Comparison of ENCODE assay signal across 17 mouse cellular contexts in the genomic region with DNA sequence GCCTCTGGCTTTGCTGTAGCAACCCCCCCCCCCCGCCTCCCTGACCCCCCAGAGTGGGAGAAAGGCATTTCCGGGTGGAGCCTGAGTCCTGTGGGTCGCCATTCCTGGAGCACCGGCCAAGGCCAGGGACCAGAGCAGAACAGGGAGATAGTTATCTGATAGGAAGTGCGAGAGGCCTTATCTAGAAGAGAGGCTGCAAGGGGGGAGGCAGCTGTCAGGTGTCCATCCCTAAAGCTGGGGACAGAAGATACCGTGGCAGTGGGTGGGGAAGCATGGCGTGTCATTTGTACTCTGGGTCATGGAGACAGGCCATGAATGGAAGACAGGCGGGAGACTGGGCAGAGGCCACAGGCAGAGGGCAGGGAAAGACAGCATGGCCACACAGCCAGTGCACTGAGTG. TPM values are rescaled to one million over a fixed set of nuclear protein-coding genes. Genes with fewer than 3 reads are reported as not detected.
DNase-seq lines count a peak whose midpoint lies in the region; ATAC-seq lines count a peak whose summit lies in the region.
"Had no signal": no experiment of that assay in that cellular context is flagged by ENCODE, and none has a peak within 500 bp of the region (broad histone marks: within the 10 kb centered on the region; RNA-seq: fewer than 3 reads in every experiment).

No protein-coding gene starts in this region.

- H3K27ac ChIP-seq in kidney, embryonic 16.5 days (ENCODE audit: low read length), result no peak overlapping the region
- H3K27ac ChIP-seq in embryonic facial prominence, embryonic 10.5 days (replicated peaks), result peak overlapping the region; percentile 40; the same call in 1 of the 2 replicates
- H3K27ac ChIP-seq: limb, embryonic 13.5 days had no signal

- 33% methylated on average over 8 of the region's 8 CpGs for WGBS in kidney, embryonic 16.5 days
- 38% methylated on average over 8 of the region's 8 CpGs for WGBS in embryonic facial prominence, embryonic 10.5 days

- no peak overlapping the region for H3K4me3 ChIP-seq in kidney, embryonic 16.5 days (ENCODE audit: low read length)
- H3K4me3 ChIP-seq in embryonic facial prominence, embryonic 10.5 days, result no peak overlapping the region
- H3K4me3 ChIP-seq: limb, embryonic 13.5 days; myocyte had no signal

- ATAC-seq in kidney, embryonic 16.5 days (ENCODE audit: low FRiP score, low TSS enrichment), result no peak
- ATAC-seq: forebrain, embryonic 16.5 days; inflammation-experienced regulatory T-cells, adult 6 months had no signal

- no peak overlapping the region for H3K9ac ChIP-seq in kidney, embryonic 16.5 days (replicated peaks; ENCODE audit: low read length)
- H3K9ac ChIP-seq: limb, embryonic 13.5 days; lung, embryonic 14.5 days had no signal

- 0 out of 2 replicates have a peak, but pooled peaks cover 11% of the 10 kb centered on the region for H3K4me1 ChIP-seq in kidney, embryonic 16.5 days (ENCODE audit: insufficient read depth, low read length)
- peaks cover 37% of the 10 kb centered on the region for H3K4me1 ChIP-seq in embryonic facial prominence, embryonic 10.5 days
- H3K4me1 ChIP-seq: limb, embryonic 13.5 days had no signal

- no peak overlapping the region for H3K4me2 ChIP-seq in kidney, embryonic 16.5 days (replicated peaks; ENCODE audit: low read depth, low read length)
- H3K4me2 ChIP-seq: limb, embryonic 13.5 days; lung, embryonic 14.5 days; midbrain, embryonic 11.5 days had no signal

- peak; percentile 31 to 43 for DNase-seq in adrenal gland, postnatal 36 days
- DNase-seq in adrenal gland, adult 18-20 months (ENCODE audit: low spot score in 2 of 2), result no peak
- peak; percentile 76 for DNase-seq in kidney, adult 11 months
- DNase-seq in embryonic facial prominence, embryonic 10.5 days (ENCODE audit: low spot score), result no peak
- peak; percentile 61 for DNase-seq in lung, postnatal 10 days
- DNase-seq in B cell, adult 2 months, result no peak
- no peak for DNase-seq in right cerebral cortex, postnatal 14 days
- DNase-seq: cerebellum, adult 8-10 months; gastrocnemius, postnatal 36 days; lung, embryonic 14.5 days had no signal

- H3K36me3 ChIP-seq in kidney, embryonic 16.5 days (ENCODE audit: insufficient read depth, low read length), result no peaks in the 10 kb centered on the region
- no peaks in the 10 kb centered on the region; the same call in 1 of the 2 replicates for H3K36me3 ChIP-seq in embryonic facial prominence, embryonic 10.5 days (replicated peaks)
- H3K36me3 ChIP-seq: G1E; limb, embryonic 13.5 days had no signal

- H3K27me3 ChIP-seq in kidney, embryonic 16.5 days (ENCODE audit: insufficient read depth, low read length), result no peaks in the 10 kb centered on the region
- H3K27me3 ChIP-seq in embryonic facial prominence, embryonic 10.5 days (replicated peaks; ENCODE audit: low read depth, poor library complexity, severe bottlenecking), result peaks cover 23% of the 10 kb centered on the region
- H3K27me3 ChIP-seq: limb, embryonic 13.5 days had no signal

- H3K9me3 ChIP-seq in kidney, embryonic 16.5 days (ENCODE audit: low read length), result no peaks in the 10 kb centered on the region
- no peaks in the 10 kb centered on the region for H3K9me3 ChIP-seq in embryonic facial prominence, embryonic 10.5 days
- H3K9me3 ChIP-seq: G1E; limb, embryonic 13.5 days had no signal

RNA-seq across cellular contexts. Expression of a gene that starts 14.1 kb away (rescaled TPM):
- 10 to 100 TPM; 31.7 to 39.4 TPM for total RNA-seq in adrenal gland, postnatal 36 days (2021)
- 10 to 100 TPM; 46.1 to 47.6 TPM for total RNA-seq in adrenal gland, adult 18-20 months (2021)
- 4.3 and 6.2 TPM in 2 replicates for polyA plus RNA-seq in kidney, embryonic 16.5 days (2015; fragmentation: Nextera tagmentation; extraction: Ambion mirVana)
- 1.4 and 1.6 TPM in 2 replicates for polyA plus RNA-seq in embryonic facial prominence, embryonic 10.5 days (2016; fragmentation: Nextera tagmentation; extraction: Ambion mirVana)
- polyA plus RNA-seq: G1E had no signal

RNA-seq across cellular contexts. Expression of a gene that starts 29.8 kb away (rescaled TPM):
- total RNA-seq in adrenal gland, postnatal 36 days (2021), result 10 to 100 TPM; 11.9 to 20.6 TPM
- total RNA-seq in adrenal gland, adult 18-20 months (2021), result 10 to 100 TPM; 20.8 to 24.7 TPM
- polyA plus RNA-seq in kidney, embryonic 16.5 days (2015; fragmentation: Nextera tagmentation; extraction: Ambion mirVana), result 3.3 and 3.9 TPM in 2 replicates
- 2.1 and 2.4 TPM in 2 replicates for polyA plus RNA-seq in embryonic facial prominence, embryonic 10.5 days (2016; fragmentation: Nextera tagmentation; extraction: Ambion mirVana)

Comparison
In these comparisons a context has a peak if more than half of its experiments do, and no peak if none do; other contexts are left out.
1. DNase-seq: peak in adrenal gland, postnatal 36 days (2 of 2), kidney, adult 11 months (single experiment) and lung, postnatal 10 days (single experiment); none in adrenal gland, adult 18-20 months (0 of 2), embryonic facial prominence, embryonic 10.5 days (single experiment), B cell, adult 2 months (0 of 2) and right cerebral cortex, postnatal 14 days (single experiment).